Comparison of ENCODE assay signal across 16 mouse cellular contexts in the genomic region with DNA sequence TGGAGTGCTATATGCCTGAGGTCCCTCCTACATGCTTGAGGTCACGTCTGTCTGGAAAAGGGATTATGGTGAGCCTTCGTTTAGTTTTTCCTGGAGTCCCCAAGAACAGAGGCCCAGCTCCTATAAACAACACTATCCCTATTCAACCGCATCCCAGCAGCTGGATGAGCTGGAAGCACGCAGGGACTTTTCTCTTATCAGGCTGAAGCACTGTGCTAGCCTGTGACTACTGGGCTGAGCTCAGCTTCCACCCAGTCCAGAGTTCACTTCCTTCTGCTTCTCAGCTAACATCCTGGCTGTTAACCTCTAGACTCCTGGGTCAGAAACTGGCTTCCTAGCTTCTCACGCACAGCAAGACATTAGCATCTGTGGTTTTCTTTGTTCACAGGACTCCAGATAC. TPM values are rescaled to one million over a fixed set of nuclear protein-coding genes. Genes with fewer than 3 reads are reported as not detected.
DNase-seq lines count a peak whose midpoint lies in the region; ATAC-seq and TF ChIP-seq lines count a peak whose summit lies in the region.
"Had no signal": no experiment of that assay in that cellular context is flagged by ENCODE, and none has a peak within 500 bp of the region (broad histone marks: within the 10 kb centered on the region; RNA-seq: fewer than 3 reads in every experiment).

No protein-coding gene starts in this region.

- intact Hi-C loops in heart, adult 2 months (cut with DNase I) = no loop called here
- intact Hi-C loops in heart, postnatal 10 days (cut with DNase I) = no loop called here

- TF ChIP-seq CTCF in heart, adult 2 months (IDR thresholded peaks at IDR 0.05) = no peak
- TF ChIP-seq CTCF in kidney, postnatal 0 days (IDR thresholded peaks at IDR 0.05; ENCODE audit: low read depth) = no peak

- H3K9me3 ChIP-seq in kidney, postnatal 0 days (replicated peaks; ENCODE audit: low read length) = no peaks in the 10 kb centered on the region
- no peaks in the 10 kb centered on the region for H3K9me3 ChIP-seq in liver, embryonic 16.5 days (replicated peaks; ENCODE audit: control insufficient read depth, low read length)
- H3K9me3 ChIP-seq: embryonic facial prominence, embryonic 13.5 days; limb, embryonic 15.5 days; neural tube, embryonic 12.5 days had no signal

- 0 out of 2 replicates have a peak, but pooled peaks have one; percentile 15 for TF ChIP-seq EP300 in heart, adult 2 months (IDR thresholded peaks at IDR 0.05; ENCODE audit: insufficient read depth, low read depth, low read length)

- no peaks in the 10 kb centered on the region for H3K36me3 ChIP-seq in heart, adult 2 months (ENCODE audit: control insufficient read depth, insufficient read depth, low read length)
- no peaks in the 10 kb centered on the region for H3K36me3 ChIP-seq in kidney, postnatal 0 days (ENCODE audit: insufficient read depth, low read length)
- no peaks in the 10 kb centered on the region for H3K36me3 ChIP-seq in liver, embryonic 16.5 days (ENCODE audit: control insufficient read depth, insufficient read depth)
- H3K36me3 ChIP-seq: embryonic facial prominence, embryonic 13.5 days; limb, embryonic 15.5 days; neural tube, embryonic 12.5 days had no signal

- H3K4me2 ChIP-seq in kidney, postnatal 0 days (ENCODE audit: low read length) = no peak overlapping the region
- no peak overlapping the region for H3K4me2 ChIP-seq in liver, embryonic 16.5 days (ENCODE audit: low read depth, low read length)
- H3K4me2 ChIP-seq: embryonic facial prominence, embryonic 13.5 days; limb, embryonic 15.5 days; midbrain, embryonic 11.5 days; neural tube, embryonic 12.5 days had no signal

- no peak for DNase-seq in heart, adult 2 months
- DNase-seq in heart, postnatal 10 days = no peak
- DNase-seq in kidney, postnatal 0 days (ENCODE audit: low spot score) = peak; percentile 44
- DNase-seq in right cerebral cortex, postnatal 36 days (ENCODE audit: low spot score in 2 of 2) = no peak
- no peak for DNase-seq in spleen, postnatal 14 days (ENCODE audit: low spot score in 2 of 2)
- DNase-seq: adrenal gland, postnatal 10 days; B cell, adult 2 months; cerebellum, adult 11-12 months; heart, postnatal 36 days had no signal

- no peak overlapping the region for H3K9ac ChIP-seq in heart, adult 2 months (ENCODE audit: low read depth, low read length)
- no peak overlapping the region for H3K9ac ChIP-seq in kidney, postnatal 0 days (ENCODE audit: low read depth, low read length)
- no peak overlapping the region for H3K9ac ChIP-seq in liver, embryonic 16.5 days (ENCODE audit: low read depth, low read length)
- H3K9ac ChIP-seq: embryonic facial prominence, embryonic 13.5 days; limb, embryonic 15.5 days; neural tube, embryonic 12.5 days had no signal

- H3K4me3 ChIP-seq in heart, adult 2 months = no peak overlapping the region
- no peak overlapping the region for H3K4me3 ChIP-seq in kidney, postnatal 0 days (replicated peaks; ENCODE audit: low read depth, low read length)
- H3K4me3 ChIP-seq in liver, embryonic 16.5 days (ENCODE audit: low read depth, low read length) = no peak overlapping the region
- H3K4me3 ChIP-seq: embryonic facial prominence, embryonic 13.5 days; limb, embryonic 15.5 days; neural tube, embryonic 12.5 days had no signal

- no peaks in the 10 kb centered on the region for H3K27me3 ChIP-seq in heart, adult 2 months (ENCODE audit: control insufficient read depth, insufficient read depth, low read length)
- H3K27me3 ChIP-seq in kidney, postnatal 0 days (ENCODE audit: insufficient read depth, low read length) = no peaks in the 10 kb centered on the region
- H3K27me3 ChIP-seq in liver, embryonic 16.5 days (ENCODE audit: control insufficient read depth, insufficient read depth, low read depth, low read length) = no peaks in the 10 kb centered on the region
- H3K27me3 ChIP-seq: embryonic facial prominence, embryonic 13.5 days had no signal

- no peak for TF ChIP-seq POLR2A in heart, adult 2 months (IDR thresholded peaks at IDR 0.05; ENCODE audit: insufficient read depth, low read depth, low read length)

- H3K4me1 ChIP-seq in heart, adult 2 months (ENCODE audit: control insufficient read depth, insufficient read depth, low read length) = no peaks in the 10 kb centered on the region
- peaks cover 8% of the 10 kb centered on the region; the same call in 1 of the 2 replicates for H3K4me1 ChIP-seq in kidney, postnatal 0 days (replicated peaks; ENCODE audit: insufficient read depth, low read length)
- peaks cover 5% of the 10 kb centered on the region for H3K4me1 ChIP-seq in liver, embryonic 16.5 days (ENCODE audit: control insufficient read depth, low read depth, low read length)
- H3K4me1 ChIP-seq: neural tube, embryonic 12.5 days had no signal

- 34% methylated on average over 5 of the region's 5 CpGs for WGBS in heart, adult 2 months
- 21% methylated on average over 5 of the region's 5 CpGs for WGBS in kidney, postnatal 0 days
- WGBS in liver, embryonic 16.5 days (ENCODE audit: insufficient replicate concordance) = 16% methylated on average over 5 of the region's 5 CpGs

- no peaks in the 10 kb centered on the region for H3K79me2 ChIP-seq in heart, adult 2 months (replicated peaks; ENCODE audit: control insufficient read depth, insufficient read depth, low read length)

- peak overlapping the region; percentile 9; the same call in 1 of the 2 replicates for H3K27ac ChIP-seq in heart, adult 2 months
- no peak overlapping the region for H3K27ac ChIP-seq in kidney, postnatal 0 days
- no peak overlapping the region for H3K27ac ChIP-seq in liver, embryonic 16.5 days (ENCODE audit: low read length)
- H3K27ac ChIP-seq: embryonic facial prominence, embryonic 13.5 days; neural tube, embryonic 12.5 days had no signal

- peak; percentile 52; the same call in 1 of the 2 replicates for ATAC-seq in common myeloid progenitor, adult 5-6 weeks (replicated peaks; ENCODE audit: low read depth, poor library complexity, severe bottlenecking)
- ATAC-seq in kidney, postnatal 0 days (replicated peaks; ENCODE audit: low FRiP score, low read depth) = peak; percentile 64; the same call in 1 of the 2 replicates
- ATAC-seq in liver, embryonic 16.5 days (ENCODE audit: low read depth) = peak; percentile 56; the same call in 1 of the 2 replicates
- ATAC-seq in erythroblast, adult 5-6 weeks (replicated peaks; ENCODE audit: low FRiP score, poor library complexity, severe bottlenecking) = no peak

RNA-seq across cellular contexts. Expression of gene 2200002D01Rik, which starts 5.6 kb away (rescaled TPM):
- 1 to 10 TPM; 1.5 to 2.0 TPM for total RNA-seq in heart, adult 2 months (2021)
- polyA plus RNA-seq in heart, adult 2 months (2012; rRNA removed) = 0.98 and 1.00 TPM in 2 replicates
- 1 to 10 TPM; 2.6 to 3.5 TPM for total RNA-seq in heart, postnatal 10 days (2021)
- total RNA-seq in common myeloid progenitor, adult 5-6 weeks (2017) = 1.8 and 12.1 TPM in 2 replicates
- polyA plus RNA-seq in kidney, postnatal 0 days (2015; fragmentation: Nextera tagmentation; extraction: Ambion mirVana) = 23.7 and 24.1 TPM in 2 replicates
- 5.3 and 5.8 TPM in 2 replicates for polyA plus RNA-seq in liver, embryonic 16.5 days (2015; fragmentation: Nextera tagmentation; extraction: Ambion mirVana)
- total RNA-seq in erythroblast, adult 5-6 weeks (2015; ENCODE audit: low replicate concordance) = not detected in 2 replicates
- total RNA-seq in erythroblast, adult 5-6 weeks (2017; ENCODE audit: low replicate concordance) = 2.5 TPM in 1 of 2 replicates, not detected in the other

RNA-seq across cellular contexts. Expression of gene Yif1b, which starts 15.7 kb away (rescaled TPM):
- 10 to 100 TPM; 63.6 to 74.6 TPM for total RNA-seq in heart, adult 2 months (2021)
- polyA plus RNA-seq in heart, adult 2 months (2012; rRNA removed) = 123 and 138 TPM in 2 replicates
- total RNA-seq in heart, postnatal 10 days (2021) = 10 to 100 TPM; 72.9 to 75.1 TPM
- total RNA-seq in common myeloid progenitor, adult 5-6 weeks (2017) = 29.2 and 31.3 TPM in 2 replicates
- 121 and 131 TPM in 2 replicates for polyA plus RNA-seq in kidney, postnatal 0 days (2015; fragmentation: Nextera tagmentation; extraction: Ambion mirVana)
- polyA plus RNA-seq in liver, embryonic 16.5 days (2015; fragmentation: Nextera tagmentation; extraction: Ambion mirVana) = 40.3 and 43.0 TPM in 2 replicates
- 8.5 and 11.5 TPM in 2 replicates for total RNA-seq in erythroblast, adult 5-6 weeks (2015; ENCODE audit: low replicate concordance)
- 7.0 and 7.2 TPM in 2 replicates for total RNA-seq in erythroblast, adult 5-6 weeks (2017; ENCODE audit: low replicate concordance)

RNA-seq across cellular contexts. Expression of gene Kcnk6, which starts 21.5 kb away (rescaled TPM):
- 1 to 10 TPM; 2.9 to 3.2 TPM for total RNA-seq in heart, adult 2 months (2021)
- 8.2 and 8.4 TPM in 2 replicates for polyA plus RNA-seq in heart, adult 2 months (2012; rRNA removed)
- 1 to 10 TPM; 4.2 to 5.8 TPM for total RNA-seq in heart, postnatal 10 days (2021)
- total RNA-seq in common myeloid progenitor, adult 5-6 weeks (2017) = 1.3 and 1.6 TPM in 2 replicates
- 0.87 and 0.88 TPM in 2 replicates for polyA plus RNA-seq in kidney, postnatal 0 days (2015; fragmentation: Nextera tagmentation; extraction: Ambion mirVana)
- 1.4 and 1.5 TPM in 2 replicates for polyA plus RNA-seq in liver, embryonic 16.5 days (2015; fragmentation: Nextera tagmentation; extraction: Ambion mirVana)
- total RNA-seq in erythroblast, adult 5-6 weeks (2015; ENCODE audit: low replicate concordance) = 0.38 and 1.7 TPM in 2 replicates
- 2.9 and 4.2 TPM in 2 replicates for total RNA-seq in erythroblast, adult 5-6 weeks (2017; ENCODE audit: low replicate concordance)

RNA-seq across cellular contexts. Expression of gene Spint2, which starts 27.9 kb away (rescaled TPM):
- total RNA-seq in heart, adult 2 months (2021) = 10 to 100 TPM; 39.4 to 46.4 TPM
- 40.5 and 45.7 TPM in 2 replicates for polyA plus RNA-seq in heart, adult 2 months (2012; rRNA removed)
- 10 to 100 TPM; 53.3 to 62.7 TPM for total RNA-seq in heart, postnatal 10 days (2021)
- 25.3 and 28.6 TPM in 2 replicates for total RNA-seq in common myeloid progenitor, adult 5-6 weeks (2017)
- polyA plus RNA-seq in kidney, postnatal 0 days (2015; fragmentation: Nextera tagmentation; extraction: Ambion mirVana) = 460 and 496 TPM in 2 replicates
- polyA plus RNA-seq in liver, embryonic 16.5 days (2015; fragmentation: Nextera tagmentation; extraction: Ambion mirVana) = 30.9 and 38.6 TPM in 2 replicates
- total RNA-seq in erythroblast, adult 5-6 weeks (2015; ENCODE audit: low replicate concordance) = 15.5 and 18.8 TPM in 2 replicates
- 6.8 and 7.6 TPM in 2 replicates for total RNA-seq in erythroblast, adult 5-6 weeks (2017; ENCODE audit: low replicate concordance)

RNA-seq across cellular contexts. Expression of gene Ppp1r14a, which starts 35.3 kb away (rescaled TPM):
- 10 to 100 TPM in 1 of 2 experiments, 1 to 10 TPM in 1; 8.7 to 10.3 TPM for total RNA-seq in heart, adult 2 months (2021)
- 16.3 and 18.4 TPM in 2 replicates for polyA plus RNA-seq in heart, adult 2 months (2012; rRNA removed)
- 10 to 100 TPM; 21.2 to 27.8 TPM for total RNA-seq in heart, postnatal 10 days (2021)
- not detected in 2 replicates for total RNA-seq in common myeloid progenitor, adult 5-6 weeks (2017)
- polyA plus RNA-seq in kidney, postnatal 0 days (2015; fragmentation: Nextera tagmentation; extraction: Ambion mirVana) = 21.6 and 25.0 TPM in 2 replicates
- 2.5 and 2.7 TPM in 2 replicates for polyA plus RNA-seq in liver, embryonic 16.5 days (2015; fragmentation: Nextera tagmentation; extraction: Ambion mirVana)
- total RNA-seq in erythroblast, adult 5-6 weeks (2015; ENCODE audit: low replicate concordance) = not detected in 2 replicates
- not detected in 2 replicates for total RNA-seq in erythroblast, adult 5-6 weeks (2017; ENCODE audit: low replicate concordance)
